Mouse (Mus musculus) olfactory bulb, adult 2 months (tissue): ENCODE data around the gene Tollip.

Experiments used
- CTCF ChIP-seq: fragments of 200-500 bp; IDR thresholded peaks from 2 replicates; pipeline ENCODE4 v1.5.1; 2012; ENCODE audit warnings: low read depth, mild to moderate bottlenecking, low read length, moderate library complexity; ENCODE audit not compliant: insufficient read depth
- POLR2A ChIP-seq: fragments of 200-500 bp; IDR thresholded peaks from 2 replicates; pipeline ENCODE4 v1.6.1; 2012; ENCODE audit warnings: mild to moderate bottlenecking, low read depth, low read length, moderate library complexity; ENCODE audit not compliant: insufficient read depth

- TF ChIP-seq POLR2A (no peak), CTCF (no peak)
These were observed 16.0 kb upstream of the Tollip start for GRCm38 (mm10) chr7:141934128-141934898.
